Mouse (Mus musculus) neural tube, embryonic 14.5 days (tissue): ENCODE results near the gene Mgat4e. TPM values are rescaled to one million over a fixed set of nuclear protein-coding genes. Genes with fewer than 3 reads are reported as not detected.
"Not testable (repeated sequence)": the region's sequence is repeated elsewhere in the genome, so short reads cannot be mapped to it uniquely, and the experiment has no call there.

Experiments
- ATAC-seq: fragments of 200-750 bp; cut with Nextera tagmentation; 2 replicates; pipeline ENCODE4 v1.8.0; 2017; ENCODE audit warnings: low read depth, mild to moderate bottlenecking, moderate TSS enrichment, moderate library complexity
- H3K27ac ChIP-seq: fragments of 300-500 bp; sonication (generic); 2 replicates; pipeline ENCODE4 v1.5.1; 2014; ENCODE audit warnings: low read depth, mild to moderate bottlenecking, control low read depth, low read length, moderate library complexity, mixed read lengths
- H3K27me3 ChIP-seq: fragments of 300-500 bp; sonication (generic); 2 replicates; pipeline ENCODE4 v1.6.1; 2014; ENCODE audit warnings: low read length; ENCODE audit not compliant: control insufficient read depth, insufficient read depth
- H3K36me3 ChIP-seq: fragments of 300-500 bp; sonication (generic); 2 replicates; pipeline ENCODE4 v1.6.1; 2014; ENCODE audit warnings: low read length, mixed read lengths; ENCODE audit not compliant: control insufficient read depth, insufficient read depth
- H3K4me1 ChIP-seq: fragments of 300-500 bp; sonication (generic); 2 replicates; pipeline ENCODE4 v1.6.1; 2014; ENCODE audit warnings: low read length; ENCODE audit not compliant: control insufficient read depth, insufficient read depth
- H3K4me2 ChIP-seq: fragments of 300-500 bp; sonication (generic); 2 replicates; pipeline ENCODE4 v1.6.1; 2014; ENCODE audit warnings: mild to moderate bottlenecking, low read depth, low read length, control low read depth
- H3K4me3 ChIP-seq: fragments of 300-500 bp; sonication (generic); 2 replicates; pipeline ENCODE4 v1.5.1; 2014; ENCODE audit warnings: low read depth, low read length, control low read depth, mixed read lengths
- H3K9ac ChIP-seq: fragments of 300-500 bp; sonication (generic); replicated peaks from 2 replicates; pipeline ENCODE4 v1.6.1; 2014; ENCODE audit warnings: low read depth, mild to moderate bottlenecking, control low read depth, low read length, mixed read lengths
- H3K9me3 ChIP-seq: fragments of 300-500 bp; sonication (generic); 2 replicates; pipeline ENCODE4 v1.6.1; 2016; ENCODE audit warnings: low read length; ENCODE audit not compliant: control insufficient read depth
- WGBS: fragments of 180-500 bp; shearing (Covaris S2); extraction: QIAGEN DNeasy Blood & Tissue Kit; methylation state at CpG from one replicate; pipeline ENCODE4 v1.1.7; 2014; 5-methylcytosine and 5-hydroxymethylcytosine counted together
- polyA plus RNA-seq: library from polyadenylated mRNA; unstranded; fragments of >200 nt; fragmentation: Nextera tagmentation; extraction: Ambion mirVana; gene quantifications from 2 replicates; pipeline ENCODE4 v1.2.1, GENCODE M21; 2014

Mgat4e gene
- polyA plus RNA-seq, 1 experiment from 2014 or later, result not detected

DNA sequence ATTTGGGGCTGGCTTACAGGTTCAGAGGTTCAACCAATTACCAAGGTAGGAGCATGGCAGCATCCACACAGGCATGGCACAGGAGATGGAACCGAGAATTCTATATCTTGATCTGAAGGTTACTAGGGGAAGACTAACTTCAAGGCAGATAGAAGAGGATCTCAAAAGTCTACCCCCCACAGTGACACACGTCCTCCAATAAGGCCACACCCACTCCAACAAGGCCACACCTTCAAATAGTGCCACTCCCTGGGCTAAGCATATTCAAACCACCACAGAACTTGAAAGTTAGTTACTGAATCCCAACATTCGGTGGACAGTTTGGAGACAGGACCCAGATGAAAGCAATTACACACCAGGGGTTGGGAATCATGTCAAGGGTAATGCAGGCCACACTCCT lies 14.0 kb downstream of the Mgat4e start:
- Histone ChIP-seq H3K4me3 (no peak overlapping the region), H3K4me1 (no peaks in the 10 kb centered on the region), H3K36me3 (no peaks in the 10 kb centered on the region), H3K9ac (no peak overlapping the region), H3K9me3 (no peaks in the 10 kb centered on the region), H3K27ac (no peak overlapping the region), H3K4me2 (no peak overlapping the region), H3K27me3 (no peaks in the 10 kb centered on the region)
- ATAC-seq, result no peak
- 75% methylated on average over 3 of the region's 3 CpGs for WGBS

- no peak overlapping the region for H3K4me2 ChIP-seq
These were observed 14.4 kb downstream of the Mgat4e start for GRCm38 (mm10) chr1:134535054-134535453.

DNA sequence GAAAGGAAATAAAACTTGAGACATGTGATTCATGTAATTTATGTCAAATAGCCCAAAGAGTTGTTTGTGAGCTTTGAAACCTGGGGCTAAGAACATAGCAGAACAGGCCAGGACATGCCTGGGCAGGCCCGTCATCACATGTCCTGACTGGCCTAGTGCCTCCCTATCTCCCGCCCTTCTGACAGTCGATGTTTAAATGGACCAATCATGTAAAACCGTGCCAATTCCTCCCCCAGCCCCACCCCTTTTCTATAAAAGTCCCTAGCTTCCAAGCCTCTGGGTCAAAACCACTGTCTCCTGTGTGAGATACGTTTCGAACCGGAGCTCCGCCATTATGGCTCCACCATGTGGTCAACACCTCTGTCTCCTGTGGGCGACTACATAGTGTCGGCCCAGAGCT lies 15.8 kb downstream of the Mgat4e start:
- H3K4me2 ChIP-seq, ATAC-seq, H3K9ac ChIP-seq, H3K36me3 ChIP-seq, H3K4me1 ChIP-seq, H3K9me3 ChIP-seq, H3K27ac ChIP-seq, H3K27me3 ChIP-seq, H3K4me3 ChIP-seq: not testable (repeated sequence)
- 95% methylated on average over 9 of the region's 10 CpGs for WGBS

More at GRCm38 (mm10) chr1:134535054-134535453, 14.4 kb downstream of the Mgat4e start:
- WGBS, result 100% methylated on average over 1 of the region's 1 CpGs
- Histone ChIP-seq H3K4me1 (no peaks in the 10 kb centered on the region), H3K4me3 (no peak overlapping the region), H3K9me3 (no peaks in the 10 kb centered on the region), H3K9ac (no peak overlapping the region), H3K27me3 (no peaks in the 10 kb centered on the region), H3K36me3 (no peaks in the 10 kb centered on the region), H3K27ac (no peak overlapping the region)
- ATAC-seq, result no peak

GRCm38 (mm10) chr1:134530618-134531017 lies 18.9 kb downstream of the Mgat4e start:
- Histone ChIP-seq H3K27me3 (no peaks in the 10 kb centered on the region), H3K9me3 (no peaks in the 10 kb centered on the region), H3K36me3 (no peaks in the 10 kb centered on the region), H3K4me3 (no peak overlapping the region), H3K4me2 (no peak overlapping the region), H3K27ac (no peak overlapping the region), H3K4me1 (no peaks in the 10 kb centered on the region), H3K9ac (no peak overlapping the region)
- no peak; the same call in 1 of the 2 replicates for ATAC-seq
- whole genome bisulfite sequencing, result 63% methylated on average over 6 of the region's 6 CpGs

DNA sequence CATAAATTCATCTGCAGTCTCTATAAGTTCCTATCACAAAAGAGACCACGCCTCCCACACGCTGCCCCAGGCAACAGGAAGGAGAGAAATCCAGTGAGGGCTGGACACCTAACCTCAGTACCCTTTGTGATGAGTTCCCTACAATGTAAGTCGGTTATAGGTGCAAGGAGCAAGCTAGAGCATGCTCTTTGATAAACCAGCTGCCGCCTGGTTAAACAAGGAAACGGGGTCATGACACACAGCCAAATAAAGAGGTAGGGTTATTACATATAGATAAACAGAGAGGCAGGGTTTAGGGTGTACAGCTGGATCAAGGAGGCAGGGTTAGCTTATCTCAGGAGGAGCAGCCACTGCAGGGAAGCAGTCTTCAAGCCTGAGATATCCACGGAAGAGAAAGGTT lies 22.7 kb downstream of the Mgat4e start:
- no peak overlapping the region for H3K4me3 ChIP-seq
- no peak overlapping the region for H3K4me2 ChIP-seq
- H3K27ac ChIP-seq, result no peak overlapping the region
- H3K36me3 ChIP-seq, result no peaks in the 10 kb centered on the region
- no peak for ATAC-seq
- WGBS, result 88% methylated on average over 6 of the region's 6 CpGs
- no peaks in the 10 kb centered on the region for H3K9me3 ChIP-seq
- no peaks in the 10 kb centered on the region for H3K27me3 ChIP-seq
- H3K9ac ChIP-seq, result no peak overlapping the region
- no peaks in the 10 kb centered on the region for H3K4me1 ChIP-seq

- 76% methylated on average over 1 of the region's 1 CpGs for WGBS
- Histone ChIP-seq H3K36me3 (no peaks in the 10 kb centered on the region), H3K9me3 (no peaks in the 10 kb centered on the region), H3K27me3 (no peaks in the 10 kb centered on the region), H3K9ac (no peak overlapping the region), H3K4me1 (no peaks in the 10 kb centered on the region), H3K4me3 (no peak overlapping the region), H3K27ac (no peak overlapping the region), H3K4me2 (no peak overlapping the region)
- ATAC-seq, result no peak
These were observed 24.5 kb downstream of the Mgat4e start for GRCm38 (mm10) chr1:134525015-134525414.

GRCm38 (mm10) chr1:134524424-134524823 lies 25.1 kb downstream of the Mgat4e start:
- Histone ChIP-seq H3K9me3 (no peaks in the 10 kb centered on the region), H3K27ac (no peak overlapping the region), H3K4me2 (no peak overlapping the region), H3K9ac (no peak overlapping the region), H3K4me1 (no peaks in the 10 kb centered on the region), H3K36me3 (no peaks in the 10 kb centered on the region), H3K27me3 (no peaks in the 10 kb centered on the region), H3K4me3 (no peak overlapping the region)
- WGBS, result 70% methylated on average over 5 of the region's 5 CpGs
- ATAC-seq, result no peak

GRCm38 (mm10) chr1:134522325-134522724 lies 27.2 kb downstream of the Mgat4e start:
- no peak for ATAC-seq
- WGBS, result 56% methylated on average over 2 of the region's 2 CpGs

GRCm38 (mm10) chr1:134521163-134521562 lies 28.3 kb downstream of the Mgat4e start:
- 86% methylated on average over 7 of the region's 7 CpGs for WGBS
- no peak for ATAC-seq
- Histone ChIP-seq H3K27ac (no peak overlapping the region), H3K9ac (no peak overlapping the region), H3K36me3 (no peaks in the 10 kb centered on the region), H3K4me1 (peaks cover 4% of the 10 kb centered on the region; the same call in 1 of the 2 replicates), H3K4me2 (no peak overlapping the region), H3K27me3 (no peaks in the 10 kb centered on the region), H3K4me3 (no peak overlapping the region), H3K9me3 (no peaks in the 10 kb centered on the region)

More at GRCm38 (mm10) chr1:134522325-134522724, 27.2 kb downstream of the Mgat4e start:
- Histone ChIP-seq H3K36me3 (no peaks in the 10 kb centered on the region), H3K9ac (no peak overlapping the region), H3K4me2 (no peak overlapping the region), H3K27ac (no peak overlapping the region), H3K9me3 (no peaks in the 10 kb centered on the region), H3K4me3 (no peak overlapping the region), H3K27me3 (no peaks in the 10 kb centered on the region), H3K4me1 (no peaks in the 10 kb centered on the region)
